Mouse (Mus musculus): ENCODE results near the gene Maco1. TPM values are rescaled to one million over a fixed set of nuclear protein-coding genes. Genes with fewer than 3 reads are reported as not detected.
"Not testable (repeated sequence)": the region's sequence is repeated elsewhere in the genome, so short reads cannot be mapped to it uniquely, and the experiment has no call there.

The Maco1 gene
- polyA plus RNA-seq, 1 experiment from 2014 or later, result 31.4 TPM

- 88% methylated on average over 11 of the region's 11 CpGs for WGBS
- H3K27ac ChIP-seq, result no peak overlapping the region
- H3K27me3 ChIP-seq (ENCODE audit: insufficient read depth, poor library complexity, severe bottlenecking), result no peaks in the 10 kb centered on the region
- no peaks in the 10 kb centered on the region for H3K9me3 ChIP-seq
- DNase-seq (ENCODE audit: low spot score), result no peak
- no peak overlapping the region for H3K4me3 ChIP-seq
- peaks cover 75% of the 10 kb centered on the region for H3K36me3 ChIP-seq
- no peaks in the 10 kb centered on the region for H3K4me1 ChIP-seq
Measured at GRCm38 (mm10) chr4:134827806-134828205, 25.3 kb downstream of the Maco1 start.

DNA sequence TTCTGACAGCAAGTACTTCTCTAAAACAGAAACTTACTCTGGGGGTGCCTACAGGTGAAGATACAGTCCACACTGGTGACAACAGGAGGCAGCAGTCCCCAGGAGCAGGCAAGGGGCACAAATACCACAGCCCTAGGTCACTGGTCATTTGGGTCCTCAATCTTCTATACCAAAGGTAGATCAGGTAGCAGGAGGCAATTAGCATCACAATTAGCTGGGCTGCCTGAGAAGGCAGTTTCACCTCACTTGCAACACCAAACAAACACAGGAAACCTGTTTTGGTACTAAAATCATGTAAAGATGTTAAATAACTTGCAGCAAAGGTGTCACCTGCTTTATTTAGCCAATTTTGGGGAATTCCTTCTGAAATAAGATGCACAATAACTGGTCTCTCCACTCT is 26.8 kb downstream of the Maco1 start:
- peaks cover 63% of the 10 kb centered on the region for H3K36me3 ChIP-seq
- no peak overlapping the region for H3K4me3 ChIP-seq

DNA sequence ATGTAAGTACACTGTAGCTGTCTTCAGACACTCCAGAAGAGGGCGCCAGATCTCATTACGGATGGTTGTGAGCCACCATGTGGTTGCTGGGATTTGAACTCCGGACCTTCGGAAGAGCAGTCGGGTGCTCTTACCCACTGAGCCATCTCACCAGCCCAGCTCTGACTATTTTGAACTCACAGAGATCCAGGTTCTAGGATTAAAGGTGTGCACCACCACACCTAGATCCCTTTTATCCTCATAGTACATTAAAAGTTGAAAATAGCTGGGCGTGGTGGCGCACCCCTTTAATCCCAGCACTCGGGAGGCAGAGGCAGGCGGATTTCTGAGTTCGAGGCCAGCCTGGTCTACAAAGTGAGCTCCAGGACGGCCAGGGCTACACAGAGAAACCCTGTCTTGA is 27.3 kb downstream of the Maco1 start:
- 93% methylated on average over 11 of the region's 11 CpGs for WGBS
- H3K36me3 ChIP-seq, result peaks cover 59% of the 10 kb centered on the region
- H3K4me3 ChIP-seq; H3K27me3 ChIP-seq (ENCODE audit: insufficient read depth, poor library complexity, severe bottlenecking); DNase-seq (ENCODE audit: low spot score); H3K9me3 ChIP-seq; H3K27ac ChIP-seq; H3K4me1 ChIP-seq: not testable (repeated sequence)

More for the DNA sequence above, 26.8 kb downstream of the Maco1 start:
- H3K27ac ChIP-seq, result no peak overlapping the region
- DNase-seq (ENCODE audit: low spot score), result no peak
- H3K9me3 ChIP-seq, result no peaks in the 10 kb centered on the region
- H3K27me3 ChIP-seq (ENCODE audit: insufficient read depth, poor library complexity, severe bottlenecking), result no peaks in the 10 kb centered on the region
- H3K4me1 ChIP-seq, result peaks cover 5% of the 10 kb centered on the region; the same call in 1 of the 2 replicates

DNA sequence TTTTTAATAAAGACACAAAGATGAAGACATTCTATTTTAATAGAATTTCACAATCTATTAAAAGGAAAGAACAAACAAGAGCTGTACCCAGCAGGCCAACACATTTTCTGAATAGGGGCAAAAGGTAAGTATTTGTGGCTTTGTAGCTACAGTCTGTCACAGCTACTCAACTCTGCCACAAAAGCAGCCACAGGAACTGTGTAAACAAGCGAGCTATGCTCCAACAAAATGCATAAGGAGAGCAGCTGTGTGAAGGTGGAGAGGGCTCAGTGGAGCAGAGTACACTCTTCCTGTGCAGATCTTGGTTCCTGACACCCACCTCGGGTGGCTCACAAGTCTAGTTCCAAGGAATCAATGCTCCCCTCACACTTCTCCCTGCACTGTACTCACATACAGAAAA is 29.6 kb downstream of the Maco1 start:
- Histone ChIP-seq H3K27me3 (ENCODE audit: insufficient read depth, poor library complexity, severe bottlenecking) (no peaks in the 10 kb centered on the region), H3K4me1 (peaks cover 6% of the 10 kb centered on the region; the same call in 1 of the 2 replicates), H3K27ac (no peak overlapping the region), H3K4me3 (no peak overlapping the region), H3K36me3 (peaks cover 46% of the 10 kb centered on the region), H3K9me3 (no peaks in the 10 kb centered on the region)
- WGBS, result 84% methylated on average over 2 of the region's 2 CpGs
- DNase-seq (ENCODE audit: low spot score), result no peak

DNA sequence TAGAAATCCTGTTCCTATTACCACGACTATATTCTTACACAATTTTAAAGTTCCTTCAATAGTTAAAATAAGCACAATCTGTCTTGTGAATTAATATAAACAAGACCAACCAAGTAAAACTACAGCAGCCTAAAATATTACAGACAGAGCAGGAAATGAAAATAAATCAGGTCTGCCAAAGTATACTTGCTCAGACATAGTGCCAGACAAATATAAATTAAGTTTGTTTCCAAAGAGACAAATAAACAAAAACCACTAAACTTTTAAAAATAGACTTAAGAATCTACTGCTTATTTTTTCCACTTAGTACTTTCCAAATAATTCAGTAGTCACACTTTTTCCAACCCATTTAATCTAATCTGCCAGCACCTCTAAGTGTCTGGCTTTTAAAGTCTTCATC is 32.1 kb downstream of the Maco1 start:
- Histone ChIP-seq H3K9me3 (no peaks in the 10 kb centered on the region), H3K27me3 (ENCODE audit: insufficient read depth, poor library complexity, severe bottlenecking) (no peaks in the 10 kb centered on the region), H3K36me3 (peaks cover 27% of the 10 kb centered on the region), H3K4me1 (peaks cover 6% of the 10 kb centered on the region; the same call in 1 of the 2 replicates), H3K27ac (no peak overlapping the region), H3K4me3 (no peak overlapping the region)
- 86% methylated on average over 1 of the region's 1 CpGs for WGBS
- DNase-seq (ENCODE audit: low spot score), result no peak

- DNase-seq (ENCODE audit: low spot score), result no peak
- no peaks in the 10 kb centered on the region for H3K27me3 ChIP-seq (ENCODE audit: insufficient read depth, poor library complexity, severe bottlenecking)
- H3K27ac ChIP-seq, result no peak overlapping the region
- peaks cover 12% of the 10 kb centered on the region; the same call in 1 of the 2 replicates for H3K4me1 ChIP-seq
- no peaks in the 10 kb centered on the region for H3K9me3 ChIP-seq
- peaks cover 17% of the 10 kb centered on the region for H3K36me3 ChIP-seq
- WGBS, result 77% methylated on average over 4 of the region's 4 CpGs
- no peak overlapping the region for H3K4me3 ChIP-seq
Measured at GRCm38 (mm10) chr4:134817706-134818105, 35.4 kb downstream of the Maco1 start.

GRCm38 (mm10) chr4:134814229-134814571 is 38.9 kb downstream of the Maco1 start:
- Histone ChIP-seq H3K27me3 (ENCODE audit: insufficient read depth, poor library complexity, severe bottlenecking) (no peaks in the 10 kb centered on the region), H3K27ac (no peak overlapping the region), H3K9me3 (no peaks in the 10 kb centered on the region), H3K4me1 (0 out of 2 replicates have a peak, but pooled peaks cover 6% of the 10 kb centered on the region), H3K4me3 (no peak overlapping the region), H3K36me3 (peaks cover 50% of the 10 kb centered on the region)
- 85% methylated on average over 4 of the region's 4 CpGs for whole genome bisulfite sequencing
- no peak for DNase-seq (ENCODE audit: low spot score)

GRCm38 (mm10) chr4:134813406-134814228 is 39.5 kb downstream of the Maco1 start:
- no peak for DNase-seq (ENCODE audit: low spot score)
- H3K4me3 ChIP-seq, result no peak overlapping the region
- WGBS, result 92% methylated on average over 17 of the region's 17 CpGs
- no peaks in the 10 kb centered on the region for H3K27me3 ChIP-seq (ENCODE audit: insufficient read depth, poor library complexity, severe bottlenecking)
- peaks cover 56% of the 10 kb centered on the region for H3K36me3 ChIP-seq
- no peaks in the 10 kb centered on the region for H3K9me3 ChIP-seq
- H3K27ac ChIP-seq, result no peak overlapping the region
- H3K4me1 ChIP-seq, result 0 out of 2 replicates have a peak, but pooled peaks cover 6% of the 10 kb centered on the region

DNA sequence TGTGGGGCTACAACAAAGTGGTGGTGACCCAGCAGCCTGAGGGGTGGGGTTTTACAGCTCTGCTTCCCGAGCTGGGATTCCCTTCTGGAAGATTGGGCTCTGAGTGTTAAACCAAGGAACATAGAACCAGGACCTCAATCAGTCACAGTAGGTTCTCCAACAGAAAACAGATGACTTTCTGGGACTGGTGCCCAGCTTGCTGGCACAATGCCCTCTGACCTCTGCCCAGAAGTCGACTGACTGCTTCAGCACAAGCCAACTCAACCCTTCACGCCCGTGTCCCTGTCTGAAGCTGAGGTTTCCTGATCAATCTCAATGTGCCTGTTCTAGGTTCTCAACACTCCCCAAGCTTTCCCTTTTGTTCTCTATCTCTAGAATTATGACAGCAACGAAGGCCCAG is 48.4 kb downstream of the Maco1 start:
- no peak for DNase-seq (ENCODE audit: low spot score)
- no peak overlapping the region for H3K27ac ChIP-seq

DNA sequence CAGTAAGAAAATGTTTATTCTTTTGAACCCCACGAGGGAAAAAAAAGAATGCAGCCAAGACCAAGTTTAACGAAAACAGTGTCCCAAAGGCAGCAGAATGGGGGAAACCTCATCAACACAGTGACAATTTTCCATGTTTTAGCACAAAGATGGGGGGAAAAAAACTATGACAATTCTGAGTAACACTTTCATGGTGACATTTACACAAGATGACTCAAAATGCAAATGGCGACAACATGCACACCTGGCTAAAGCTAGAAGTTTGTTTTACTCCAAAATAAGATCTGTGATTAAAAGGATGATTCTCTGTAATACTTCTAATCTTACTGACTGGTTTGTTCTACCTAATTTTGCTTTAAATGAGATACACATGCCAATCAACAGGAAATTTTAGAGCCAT is 50.4 kb downstream of the Maco1 start:
- 82% methylated on average over 3 of the region's 3 CpGs for WGBS
- Histone ChIP-seq H3K27ac (no peak overlapping the region), H3K36me3 (peaks cover 66% of the 10 kb centered on the region), H3K27me3 (ENCODE audit: insufficient read depth, poor library complexity, severe bottlenecking) (no peaks in the 10 kb centered on the region), H3K4me3 (no peak overlapping the region), H3K4me1 (peaks cover 18% of the 10 kb centered on the region), H3K9me3 (no peaks in the 10 kb centered on the region)
- DNase-seq (ENCODE audit: low spot score), result no peak

More for the DNA sequence above, 48.4 kb downstream of the Maco1 start:
- peaks cover 83% of the 10 kb centered on the region for H3K36me3 ChIP-seq
- no peak overlapping the region for H3K4me3 ChIP-seq
- no peaks in the 10 kb centered on the region for H3K27me3 ChIP-seq (ENCODE audit: insufficient read depth, poor library complexity, severe bottlenecking)
- 77% methylated on average over 5 of the region's 5 CpGs for WGBS
- H3K9me3 ChIP-seq, result no peaks in the 10 kb centered on the region
- peaks cover 9% of the 10 kb centered on the region for H3K4me1 ChIP-seq

DNA sequence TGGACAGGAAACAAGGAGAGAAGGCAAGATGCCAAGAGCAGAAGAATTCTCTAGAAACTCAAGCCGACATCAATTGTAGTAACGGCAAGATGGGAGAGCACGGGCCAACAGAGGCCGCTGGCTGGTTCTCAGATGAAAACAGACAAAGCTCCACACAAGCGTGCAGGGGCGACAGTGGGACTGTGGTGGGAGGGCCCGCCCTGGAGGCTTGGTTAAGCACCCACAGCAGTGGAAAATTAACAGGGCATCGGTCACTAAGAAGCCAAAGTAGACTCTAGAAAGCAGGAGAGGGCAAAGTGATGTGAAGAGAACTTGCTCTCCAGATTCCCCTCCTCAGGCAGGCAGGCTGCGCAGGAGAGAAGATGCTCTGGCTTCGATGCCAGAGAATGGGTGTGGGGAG is 51.0 kb downstream of the Maco1 start:
- H3K27me3 ChIP-seq (ENCODE audit: insufficient read depth, poor library complexity, severe bottlenecking), result no peaks in the 10 kb centered on the region
- DNase-seq (ENCODE audit: low spot score), result no peak
- peaks cover 24% of the 10 kb centered on the region for H3K4me1 ChIP-seq
- no peak overlapping the region for H3K4me3 ChIP-seq
- H3K27ac ChIP-seq, result no peak overlapping the region
- H3K9me3 ChIP-seq, result no peaks in the 10 kb centered on the region
- WGBS, result 93% methylated on average over 10 of the region's 10 CpGs
- peaks cover 60% of the 10 kb centered on the region for H3K36me3 ChIP-seq

DNA sequence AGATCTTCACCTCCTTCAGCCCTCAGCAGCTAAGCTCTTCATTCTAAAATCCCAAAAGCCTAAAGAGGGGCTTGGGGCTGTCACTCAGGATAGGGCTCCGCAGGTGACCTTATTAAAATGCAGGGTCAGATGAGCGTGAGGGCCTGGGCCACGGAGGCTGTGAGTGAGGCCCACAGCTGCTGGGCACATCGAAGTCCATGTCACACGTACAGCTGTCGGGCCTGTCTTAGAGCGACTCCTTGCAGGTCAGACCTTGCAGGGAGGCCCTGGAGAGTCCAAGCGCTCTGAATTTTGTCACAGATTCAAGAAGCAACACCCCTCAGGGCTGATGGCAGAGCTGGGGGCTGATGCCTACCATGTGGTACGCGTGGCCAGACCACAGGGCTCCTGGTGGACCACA is 52.5 kb downstream of the Maco1 start:
- peaks cover 37% of the 10 kb centered on the region for H3K4me1 ChIP-seq
- WGBS, result 78% methylated on average over 10 of the region's 10 CpGs

DNA sequence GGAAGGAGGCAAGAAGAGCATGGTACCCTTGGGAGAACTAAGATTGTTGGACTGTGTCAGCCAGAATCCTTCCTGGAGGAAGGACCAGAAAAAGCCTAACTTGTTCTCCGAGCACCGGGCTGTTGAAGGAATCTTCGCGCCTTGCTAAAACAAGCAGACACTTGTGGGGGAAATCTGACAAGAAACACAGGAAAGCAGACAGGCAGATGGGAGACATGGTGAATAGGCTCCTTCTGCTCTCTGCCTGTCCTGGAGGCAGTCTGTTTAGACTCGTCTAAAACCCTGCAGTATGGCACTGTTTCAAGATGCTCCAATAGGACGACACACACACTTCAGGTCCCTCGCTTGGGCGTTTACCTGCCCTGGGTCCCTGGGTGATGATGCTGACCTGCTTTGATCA is 53.0 kb downstream of the Maco1 start:
- Histone ChIP-seq H3K4me3 (no peak overlapping the region), H3K27ac (no peak overlapping the region), H3K36me3 (peaks cover 40% of the 10 kb centered on the region), H3K4me1 (peaks cover 37% of the 10 kb centered on the region), H3K27me3 (ENCODE audit: insufficient read depth, poor library complexity, severe bottlenecking) (no peaks in the 10 kb centered on the region), H3K9me3 (no peaks in the 10 kb centered on the region)
- WGBS, result 65% methylated on average over 8 of the region's 8 CpGs
- DNase-seq (ENCODE audit: low spot score), result no peak

More for the DNA sequence above, 52.5 kb downstream of the Maco1 start:
- no peaks in the 10 kb centered on the region for H3K9me3 ChIP-seq
- H3K27ac ChIP-seq, result no peak overlapping the region
- H3K4me3 ChIP-seq, result no peak overlapping the region
- H3K27me3 ChIP-seq (ENCODE audit: insufficient read depth, poor library complexity, severe bottlenecking), result no peaks in the 10 kb centered on the region
- no peak for DNase-seq (ENCODE audit: low spot score)
- peaks cover 46% of the 10 kb centered on the region for H3K36me3 ChIP-seq

- 13% methylated on average over 4 of the region's 4 CpGs for WGBS
- peaks cover 37% of the 10 kb centered on the region for H3K4me1 ChIP-seq
- peaks cover 32% of the 10 kb centered on the region for H3K36me3 ChIP-seq
- H3K4me3 ChIP-seq, result no peak overlapping the region
- DNase-seq (ENCODE audit: low spot score), result peak; percentile 87
- H3K27ac ChIP-seq, result no peak overlapping the region
- no peaks in the 10 kb centered on the region for H3K9me3 ChIP-seq
- no peaks in the 10 kb centered on the region for H3K27me3 ChIP-seq (ENCODE audit: insufficient read depth, poor library complexity, severe bottlenecking)
Measured at GRCm38 (mm10) chr4:134799272-134799671, 53.9 kb downstream of the Maco1 start.

Data from heart, embryonic 10.5 days (tissue).